Mouse (Mus musculus): ENCODE measurements at regions not wholly inside any gene's neighbourhood (a gene's known extent, or its start where the extent isn't known, plus 50 kb on each side); places are given as distances from the start of the nearest gene placed in this dataset.

DNA sequence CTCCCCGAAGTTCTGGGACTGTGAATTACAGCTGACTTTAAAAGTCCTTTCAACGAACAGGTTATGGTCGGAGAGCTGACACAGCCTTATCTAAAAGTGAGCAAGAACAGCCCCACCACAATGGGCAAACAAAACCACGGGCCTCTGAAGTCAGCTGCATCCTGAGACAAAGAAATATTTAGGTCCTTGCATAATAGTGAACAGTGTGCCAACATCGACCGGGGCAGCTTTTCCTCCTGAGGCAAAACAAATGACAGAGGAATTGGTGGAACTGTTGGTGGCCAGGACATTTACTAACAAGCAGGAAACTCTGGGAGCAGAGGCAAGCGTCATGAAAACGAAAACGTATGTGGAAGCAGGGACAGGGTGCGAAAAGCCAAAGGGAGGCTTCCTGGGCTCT lies 54.3 kb upstream of the Mon1b start:
- no peak for DNase-seq (ENCODE audit: low read depth, low spot score)

DNA sequence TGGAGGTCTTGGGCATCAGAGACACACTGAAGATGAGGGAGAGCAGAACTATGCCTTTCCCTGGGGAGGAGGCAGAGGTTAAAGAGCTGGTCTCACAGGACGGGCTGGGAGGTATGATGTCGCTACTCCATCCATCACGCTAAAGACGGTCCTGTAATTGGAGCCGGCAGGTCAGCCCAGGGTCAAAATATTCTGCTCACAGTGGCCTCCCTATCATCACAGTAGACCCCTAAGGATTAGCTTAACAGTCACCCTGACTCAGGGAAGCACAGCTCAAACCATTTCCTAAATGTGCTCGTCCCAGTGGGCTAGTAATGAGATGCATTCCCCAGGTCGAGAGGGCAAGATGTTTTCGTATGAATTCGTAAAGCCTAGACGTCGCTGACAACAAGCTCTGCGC lies 53.7 kb upstream of the Mon1b start:
- no peak for DNase-seq (ENCODE audit: low read depth, low spot score)

- peak; percentile 65 for DNase-seq (ENCODE audit: low read depth, low spot score)
These were observed 53.0 kb upstream of the Mon1b start for GRCm38 (mm10) chr8:113582180-113582975.

- DNase-seq (ENCODE audit: low read depth, low spot score) = peak; percentile 33
These were observed 51.6 kb upstream of the Mon1b start for GRCm38 (mm10) chr8:113583801-113584200.

Data from R1 (cell line).